Mouse (Mus musculus): ENCODE measurements around the gene Fbxl2. TPM values are rescaled to one million over a fixed set of nuclear protein-coding genes. Genes with fewer than 3 reads are reported as not detected.

The Fbxl2 gene
- polyA plus RNA-seq, 1 experiment, result 0.70 TPM

DNA sequence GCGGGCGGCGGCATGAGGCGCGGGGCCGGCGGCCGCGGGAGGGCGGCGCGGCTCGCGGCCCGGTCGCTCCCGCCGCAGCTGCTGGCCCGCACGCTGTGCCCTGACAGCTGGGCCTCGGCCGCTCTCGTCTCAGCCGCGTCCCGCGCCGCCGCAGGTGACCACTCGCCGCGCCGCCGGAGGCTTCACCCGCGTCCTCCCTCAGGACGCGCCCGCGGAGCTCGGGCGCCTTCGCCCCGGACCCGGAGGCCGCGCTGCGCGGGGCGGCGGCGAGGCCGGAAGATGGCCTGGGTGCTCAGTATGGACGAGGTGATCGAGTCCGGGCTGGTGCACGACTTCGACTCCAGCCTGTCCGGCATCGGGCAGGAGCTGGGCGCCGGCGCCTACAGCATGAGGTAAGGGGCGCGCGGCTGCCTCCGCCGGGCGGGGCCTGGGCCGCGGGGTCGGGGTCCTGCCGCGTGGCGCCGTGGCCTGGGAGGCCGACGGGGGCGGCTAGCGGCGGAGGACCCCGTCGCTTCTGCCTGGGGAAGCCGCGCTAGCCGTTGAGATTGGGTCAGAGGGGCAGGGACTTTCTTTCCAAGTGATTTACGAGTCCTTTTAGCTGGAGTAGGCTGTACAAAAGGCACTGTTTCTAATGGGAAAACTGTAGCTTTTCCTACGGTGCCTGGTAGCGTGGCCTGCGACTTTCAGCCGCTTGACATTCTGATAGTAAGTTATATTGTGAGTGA, 114.5 kb downstream of the Fbxl2 start:
- H3K27me3 ChIP-seq (replicated peaks), result no peaks in the 10 kb centered on the region
- H3K4me1 ChIP-seq, result peaks cover 70% of the 10 kb centered on the region
- H3K9me3 ChIP-seq, result no peaks in the 10 kb centered on the region
- TF ChIP-seq FLI1 (IDR thresholded peaks at IDR 0.05; ENCODE audit: low read length) (no peak), GATA1 (IDR thresholded peaks at IDR 0.05; ENCODE audit: borderline replicate concordance, low read length) (no peak)
- peaks cover 13% of the 10 kb centered on the region for H3K36me3 ChIP-seq (replicated peaks; ENCODE audit: low read length)
- peak overlapping the region; percentile 96 for H3K4me3 ChIP-seq (replicated peaks)

GRCm38 (mm10) chr9:113930534-113931374, 115.2 kb downstream of the Fbxl2 start, which contains the start of gene Ubp1:
TSS of gene Ubp1 (plus strand) at chr9:113930934.
- peak within 1 kb of the TSS; percentile 96 for H3K4me3 ChIP-seq (replicated peaks)
- peaks cover 62% of the 10 kb centered on the region for H3K4me1 ChIP-seq
- no peaks in the 10 kb centered on the region for H3K27me3 ChIP-seq (replicated peaks)
- TF ChIP-seq GATA1 (IDR thresholded peaks at IDR 0.05; ENCODE audit: borderline replicate concordance, low read length), result no peak
- 0 out of 2 replicates have a peak, but pooled peaks have one; percentile 54 for TF ChIP-seq FLI1 (IDR thresholded peaks at IDR 0.05; ENCODE audit: low read length)
- no peaks in the 10 kb centered on the region for H3K9me3 ChIP-seq
- peaks cover 7% of the 10 kb centered on the region for H3K36me3 ChIP-seq (replicated peaks; ENCODE audit: low read length)

- Histone ChIP-seq H3K36me3 (replicated peaks; ENCODE audit: low read length) (peaks cover 5% of the 10 kb centered on the region), H3K27me3 (replicated peaks) (no peaks in the 10 kb centered on the region), H3K4me3 (replicated peaks) (peak overlapping the region; percentile 48), H3K4me1 (peaks cover 51% of the 10 kb centered on the region), H3K9me3 (no peaks in the 10 kb centered on the region)
- TF ChIP-seq GATA1 (IDR thresholded peaks at IDR 0.05; ENCODE audit: borderline replicate concordance, low read length), result no peak
- TF ChIP-seq FLI1 (IDR thresholded peaks at IDR 0.05; ENCODE audit: low read length), result no peak
Measured at GRCm38 (mm10) chr9:113929676-113930075, 116.3 kb downstream of the Fbxl2 start.

DNA sequence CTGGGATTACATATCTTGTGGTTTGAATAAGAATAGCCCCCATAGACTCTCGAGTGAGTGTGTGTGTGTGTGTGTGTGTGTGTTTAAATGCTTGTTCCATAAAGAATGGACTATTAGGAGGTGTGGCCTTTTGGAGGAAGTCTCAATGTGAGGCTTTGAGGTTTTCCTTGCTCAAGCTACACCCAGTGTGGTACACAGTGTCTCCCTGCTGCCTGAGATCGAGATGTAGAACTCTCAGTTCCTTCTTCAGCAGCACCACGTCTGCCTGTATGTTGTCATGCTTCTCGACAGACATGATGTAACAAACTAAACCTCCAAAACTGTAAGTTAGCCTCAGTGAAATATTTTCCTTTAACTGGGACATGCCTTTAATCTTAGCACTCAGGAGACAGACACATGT, 117.4 kb downstream of the Fbxl2 start:
- peaks cover 16% of the 10 kb centered on the region for H3K36me3 ChIP-seq (replicated peaks; ENCODE audit: low read length)

GRCm38 (mm10) chr9:113924883-113925282, 121.1 kb downstream of the Fbxl2 start:
- no peak for TF ChIP-seq GATA1 (IDR thresholded peaks at IDR 0.05; ENCODE audit: borderline replicate concordance, low read length)
- no peak for TF ChIP-seq FLI1 (IDR thresholded peaks at IDR 0.05; ENCODE audit: low read length)
- H3K9me3 ChIP-seq, result no peaks in the 10 kb centered on the region
- H3K27me3 ChIP-seq (replicated peaks), result no peaks in the 10 kb centered on the region
- H3K4me3 ChIP-seq (replicated peaks), result no peak overlapping the region
- peaks cover 44% of the 10 kb centered on the region for H3K36me3 ChIP-seq (replicated peaks; ENCODE audit: low read length)
- H3K4me1 ChIP-seq, result peaks cover 24% of the 10 kb centered on the region

More for the DNA sequence above, 117.4 kb downstream of the Fbxl2 start:
- Histone ChIP-seq H3K4me1 (peaks cover 41% of the 10 kb centered on the region), H3K27me3 (replicated peaks) (no peaks in the 10 kb centered on the region), H3K9me3 (no peaks in the 10 kb centered on the region), H3K4me3 (replicated peaks) (peak overlapping the region; percentile 75)
- TF ChIP-seq GATA1 (IDR thresholded peaks at IDR 0.05; ENCODE audit: borderline replicate concordance, low read length) (no peak), FLI1 (IDR thresholded peaks at IDR 0.05; ENCODE audit: low read length) (no peak)

DNA sequence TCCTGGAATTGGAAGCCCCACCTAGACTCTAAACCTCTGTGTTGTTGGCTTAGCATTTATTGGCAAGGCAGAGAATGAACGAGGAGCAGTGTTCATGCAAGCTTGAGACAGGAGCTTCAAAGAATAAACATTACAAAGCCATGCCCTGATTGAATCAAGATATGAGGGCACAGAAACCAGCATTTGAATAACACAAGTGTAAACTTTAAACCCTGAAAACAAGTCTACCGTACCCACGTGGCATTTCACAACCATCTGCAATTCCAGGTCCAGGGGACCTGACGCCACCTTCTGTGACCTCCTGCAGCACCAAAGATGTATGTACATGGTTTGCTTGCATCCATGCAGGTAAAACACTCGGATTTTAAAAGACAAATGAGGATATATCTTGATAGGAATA, 123.3 kb downstream of the Fbxl2 start:
- Histone ChIP-seq H3K9me3 (no peaks in the 10 kb centered on the region), H3K4me3 (replicated peaks) (no peak overlapping the region), H3K27me3 (replicated peaks) (no peaks in the 10 kb centered on the region), H3K36me3 (replicated peaks; ENCODE audit: low read length) (peaks cover 61% of the 10 kb centered on the region), H3K4me1 (peaks cover 4% of the 10 kb centered on the region; the same call in 1 of the 2 replicates)
- TF ChIP-seq GATA1 (IDR thresholded peaks at IDR 0.05; ENCODE audit: borderline replicate concordance, low read length), result no peak
- TF ChIP-seq FLI1 (IDR thresholded peaks at IDR 0.05; ENCODE audit: low read length), result no peak

GRCm38 (mm10) chr9:113915789-113916188, 130.2 kb downstream of the Fbxl2 start:
- peaks cover 79% of the 10 kb centered on the region for H3K36me3 ChIP-seq (replicated peaks; ENCODE audit: low read length)

More at GRCm38 (mm10) chr9:113915789-113916188, 130.2 kb downstream of the Fbxl2 start:
- Histone ChIP-seq H3K4me3 (replicated peaks) (no peak overlapping the region), H3K27me3 (replicated peaks) (no peaks in the 10 kb centered on the region), H3K4me1 (no peaks in the 10 kb centered on the region), H3K9me3 (no peaks in the 10 kb centered on the region)
- TF ChIP-seq FLI1 (IDR thresholded peaks at IDR 0.05; ENCODE audit: low read length) (no peak), GATA1 (IDR thresholded peaks at IDR 0.05; ENCODE audit: borderline replicate concordance, low read length) (no peak)

Other genes starting within 250 kb of the Fbxl2 start
- gene Ubp1, start 115.3 kb downstream of the Fbxl2 start, polyA plus RNA-seq (2012; ENCODE audit: insufficient read depth, low replicate concordance), result 10.6 and 19.9 TPM in 2 replicates
- 0.66 TPM in 1 of 2 replicates, not detected in the other for gene Susd5, start 10.9 kb upstream of the Fbxl2 start, polyA plus RNA-seq (2012; ENCODE audit: insufficient read depth, low replicate concordance)

Measured in megakaryocyte, embryonic 14.5 days (primary cell).